Mouse (Mus musculus): Measurements from ENCODE around the gene Iqschfp. TPM values are rescaled to one million over a fixed set of nuclear protein-coding genes. Genes with fewer than 3 reads are reported as not detected.

The Iqschfp gene
- polyA plus RNA-seq, 1 experiment from 2014 or later: not detected

GRCm38 (mm10) chr3:68105081-68105685 is 213.2 kb downstream of the Iqschfp start:
- ATAC-seq: no peak
- DNase-seq (ENCODE audit: low spot score): no peak
- no peak overlapping the region for H3K27ac ChIP-seq (ENCODE audit: low read length)
- TF ChIP-seq CTCF (IDR thresholded peaks at IDR 0.05) (no peak), EP300 (IDR thresholded peaks at IDR 0.05) (no peak)
- H3K9ac ChIP-seq (replicated peaks; ENCODE audit: low read depth): no peak overlapping the region
- H3K4me3 ChIP-seq (ENCODE audit: low read depth, low read length): no peak overlapping the region
- 60% methylated on average over 2 of the region's 2 CpGs for WGBS
- H3K27me3 ChIP-seq (replicated peaks; ENCODE audit: insufficient read depth, low read length): no peaks in the 10 kb centered on the region
- no peaks in the 10 kb centered on the region for H3K36me3 ChIP-seq (ENCODE audit: insufficient read depth, low read length)
- no peaks in the 10 kb centered on the region for H3K4me1 ChIP-seq (ENCODE audit: insufficient read depth, low read depth, low read length)
- H3K9me3 ChIP-seq (ENCODE audit: low read length): no peaks in the 10 kb centered on the region
- no peak overlapping the region for H3K4me2 ChIP-seq (replicated peaks; ENCODE audit: low read depth, low read length)

GRCm38 (mm10) chr3:68121338-68121737 is 229.3 kb downstream of the Iqschfp start:
- Histone ChIP-seq H3K4me2 (replicated peaks; ENCODE audit: low read depth, low read length) (no peak overlapping the region), H3K9ac (replicated peaks; ENCODE audit: low read depth) (no peak overlapping the region), H3K36me3 (ENCODE audit: insufficient read depth, low read length) (no peaks in the 10 kb centered on the region), H3K27me3 (replicated peaks; ENCODE audit: insufficient read depth, low read length) (no peaks in the 10 kb centered on the region), H3K9me3 (ENCODE audit: low read length) (no peaks in the 10 kb centered on the region), H3K4me3 (ENCODE audit: low read depth, low read length) (no peak overlapping the region), H3K4me1 (ENCODE audit: insufficient read depth, low read depth, low read length) (no peaks in the 10 kb centered on the region), H3K27ac (ENCODE audit: low read length) (no peak overlapping the region)
- TF ChIP-seq CTCF (IDR thresholded peaks at IDR 0.05) (no peak), EP300 (IDR thresholded peaks at IDR 0.05) (no peak)
- ATAC-seq (no peak), DNase-seq (ENCODE audit: low spot score) (peak; percentile 7)
- 38% methylated on average over 5 of the region's 5 CpGs for WGBS

- DNase-seq (ENCODE audit: low spot score) (no peak), ATAC-seq (no peak)
- Histone ChIP-seq H3K36me3 (ENCODE audit: insufficient read depth, low read length) (no peaks in the 10 kb centered on the region), H3K4me2 (replicated peaks; ENCODE audit: low read depth, low read length) (no peak overlapping the region), H3K9ac (replicated peaks; ENCODE audit: low read depth) (no peak overlapping the region), H3K9me3 (ENCODE audit: low read length) (no peaks in the 10 kb centered on the region), H3K4me1 (ENCODE audit: insufficient read depth, low read depth, low read length) (no peaks in the 10 kb centered on the region), H3K27me3 (replicated peaks; ENCODE audit: insufficient read depth, low read length) (no peaks in the 10 kb centered on the region), H3K4me3 (ENCODE audit: low read depth, low read length) (no peak overlapping the region), H3K27ac (ENCODE audit: low read length) (no peak overlapping the region)
- TF ChIP-seq EP300 (IDR thresholded peaks at IDR 0.05): no peak
- no peak for TF ChIP-seq CTCF (IDR thresholded peaks at IDR 0.05)
- 67% methylated on average over 6 of the region's 6 CpGs for WGBS
Measured at GRCm38 (mm10) chr3:68126284-68126856, 234.3 kb downstream of the Iqschfp start.

- Histone ChIP-seq H3K4me1 (ENCODE audit: insufficient read depth, low read depth, low read length) (no peaks in the 10 kb centered on the region), H3K4me2 (replicated peaks; ENCODE audit: low read depth, low read length) (no peak overlapping the region), H3K9me3 (ENCODE audit: low read length) (no peaks in the 10 kb centered on the region), H3K27me3 (replicated peaks; ENCODE audit: insufficient read depth, low read length) (no peaks in the 10 kb centered on the region), H3K36me3 (ENCODE audit: insufficient read depth, low read length) (no peaks in the 10 kb centered on the region), H3K9ac (replicated peaks; ENCODE audit: low read depth) (no peak overlapping the region), H3K27ac (ENCODE audit: low read length) (no peak overlapping the region), H3K4me3 (ENCODE audit: low read depth, low read length) (no peak overlapping the region)
- no peak for ATAC-seq
- TF ChIP-seq CTCF (IDR thresholded peaks at IDR 0.05) (no peak), EP300 (IDR thresholded peaks at IDR 0.05) (no peak)
- no peak for DNase-seq (ENCODE audit: low spot score)
- 82% methylated on average over 1 of the region's 1 CpGs for WGBS
Measured at GRCm38 (mm10) chr3:68130386-68130785, 238.4 kb downstream of the Iqschfp start.

GRCm38 (mm10) chr3:68138833-68139627 is 247.0 kb downstream of the Iqschfp start:
- TF ChIP-seq CTCF (IDR thresholded peaks at IDR 0.05): no peak
- no peak for TF ChIP-seq EP300 (IDR thresholded peaks at IDR 0.05)
- Histone ChIP-seq H3K4me1 (ENCODE audit: insufficient read depth, low read depth, low read length) (no peaks in the 10 kb centered on the region), H3K36me3 (ENCODE audit: insufficient read depth, low read length) (no peaks in the 10 kb centered on the region), H3K27me3 (replicated peaks; ENCODE audit: insufficient read depth, low read length) (no peaks in the 10 kb centered on the region), H3K27ac (ENCODE audit: low read length) (no peak overlapping the region), H3K4me2 (replicated peaks; ENCODE audit: low read depth, low read length) (no peak overlapping the region), H3K9ac (replicated peaks; ENCODE audit: low read depth) (no peak overlapping the region), H3K4me3 (ENCODE audit: low read depth, low read length) (no peak overlapping the region), H3K9me3 (ENCODE audit: low read length) (no peaks in the 10 kb centered on the region)
- ATAC-seq (no peak), DNase-seq (ENCODE audit: low spot score) (no peak)
- WGBS: 81% methylated on average over 5 of the region's 5 CpGs

GRCm38 (mm10) chr3:68150688-68151087 is 258.7 kb downstream of the Iqschfp start:
- TF ChIP-seq EP300 (IDR thresholded peaks at IDR 0.05) (no peak), CTCF (IDR thresholded peaks at IDR 0.05) (no peak)
- H3K4me1 ChIP-seq (ENCODE audit: insufficient read depth, low read depth, low read length): no peaks in the 10 kb centered on the region
- no peaks in the 10 kb centered on the region for H3K36me3 ChIP-seq (ENCODE audit: insufficient read depth, low read length)
- H3K9ac ChIP-seq (replicated peaks; ENCODE audit: low read depth): no peak overlapping the region
- no peak overlapping the region for H3K27ac ChIP-seq (ENCODE audit: low read length)
- H3K4me2 ChIP-seq (replicated peaks; ENCODE audit: low read depth, low read length): no peak overlapping the region
- H3K4me3 ChIP-seq (ENCODE audit: low read depth, low read length): no peak overlapping the region
- no peaks in the 10 kb centered on the region for H3K27me3 ChIP-seq (replicated peaks; ENCODE audit: insufficient read depth, low read length)
- no peaks in the 10 kb centered on the region for H3K9me3 ChIP-seq (ENCODE audit: low read length)
- 65% methylated on average over 8 of the region's 8 CpGs for WGBS
- DNase-seq (ENCODE audit: low spot score) (no peak), ATAC-seq (no peak)

Measured in lung, postnatal 0 days (tissue).